Mouse (Mus musculus) lung, postnatal 36 days (tissue): ENCODE data around the gene Kif5a.
A peak's percentile ranks its signal among the peaks of the same experiment; 100 is the strongest.

Experiments
- DNase-seq: peaks from one replicate; pipeline ENCODE4 v3.0.0; 2022; ENCODE audit warnings: mixed read lengths

Gene Kif5a

DNA sequence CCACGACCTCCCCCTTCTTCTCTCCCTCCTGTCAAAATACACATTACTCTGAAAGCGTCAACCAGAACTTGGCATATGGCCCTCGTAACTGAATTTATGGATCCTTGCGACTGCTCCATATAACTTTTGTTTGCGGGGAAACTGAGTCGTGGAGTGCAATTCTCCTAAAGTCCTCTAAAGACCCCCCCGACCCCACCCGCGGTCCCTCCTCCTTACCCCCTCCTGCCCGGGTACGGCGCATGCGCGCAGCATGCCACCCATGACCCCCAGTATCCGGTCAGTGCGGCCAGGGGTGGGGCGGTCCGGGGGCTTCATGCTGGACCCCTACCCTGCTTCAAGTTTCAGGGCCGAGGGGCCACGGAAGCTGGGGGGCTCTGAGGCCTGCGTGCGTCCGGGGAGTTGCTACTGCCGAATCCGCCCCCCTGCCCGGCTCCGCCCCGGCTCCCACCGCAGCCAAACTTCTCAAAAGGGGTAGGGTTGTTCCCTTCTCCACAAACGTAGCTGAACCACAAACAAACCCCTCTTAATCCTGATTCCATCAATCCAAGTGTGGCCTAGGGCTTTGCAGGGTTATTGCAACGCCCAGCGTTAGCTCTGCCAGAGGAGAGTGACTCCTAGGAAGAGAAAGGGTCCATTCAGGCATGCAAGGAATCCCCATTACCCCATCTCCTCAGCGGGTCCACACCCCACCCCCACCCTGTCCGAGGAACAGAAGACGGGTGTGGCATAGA is 73.3 kb downstream of the Kif5a start, which contains the start of gene Arhgef25:
TSS of gene Arhgef25 (minus strand) at position 433 of the 731 bp plus-strand sequence.
- peak; percentile 44 for DNase-seq

DNA sequence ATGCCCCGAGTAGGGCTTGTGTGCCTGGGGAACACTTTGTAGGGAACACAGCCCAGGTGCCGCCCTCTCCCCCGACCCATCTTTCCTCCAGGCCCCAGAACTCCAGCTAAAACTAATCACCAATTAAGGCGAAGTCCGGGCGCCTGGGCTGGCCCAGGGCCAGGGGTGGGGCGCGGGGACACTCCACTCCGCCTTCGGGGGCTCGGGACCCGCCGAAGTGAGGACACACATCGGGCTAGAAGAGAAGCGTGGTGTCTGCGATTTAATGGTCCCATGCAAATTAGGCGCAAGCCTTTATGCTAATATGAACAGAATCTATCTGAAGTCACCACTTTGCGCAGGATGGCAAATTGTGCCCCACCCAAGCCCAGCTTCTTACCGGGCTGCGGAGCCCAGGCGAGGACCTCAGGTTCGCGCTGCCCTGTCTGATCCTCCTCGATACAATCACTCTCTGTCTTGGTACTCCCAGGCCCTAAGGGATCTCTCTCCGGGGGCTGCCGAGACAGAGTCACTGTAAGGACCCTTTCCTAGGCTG is 74.0 kb downstream of the Kif5a start:
- peak; percentile 41 for DNase-seq

DNA sequence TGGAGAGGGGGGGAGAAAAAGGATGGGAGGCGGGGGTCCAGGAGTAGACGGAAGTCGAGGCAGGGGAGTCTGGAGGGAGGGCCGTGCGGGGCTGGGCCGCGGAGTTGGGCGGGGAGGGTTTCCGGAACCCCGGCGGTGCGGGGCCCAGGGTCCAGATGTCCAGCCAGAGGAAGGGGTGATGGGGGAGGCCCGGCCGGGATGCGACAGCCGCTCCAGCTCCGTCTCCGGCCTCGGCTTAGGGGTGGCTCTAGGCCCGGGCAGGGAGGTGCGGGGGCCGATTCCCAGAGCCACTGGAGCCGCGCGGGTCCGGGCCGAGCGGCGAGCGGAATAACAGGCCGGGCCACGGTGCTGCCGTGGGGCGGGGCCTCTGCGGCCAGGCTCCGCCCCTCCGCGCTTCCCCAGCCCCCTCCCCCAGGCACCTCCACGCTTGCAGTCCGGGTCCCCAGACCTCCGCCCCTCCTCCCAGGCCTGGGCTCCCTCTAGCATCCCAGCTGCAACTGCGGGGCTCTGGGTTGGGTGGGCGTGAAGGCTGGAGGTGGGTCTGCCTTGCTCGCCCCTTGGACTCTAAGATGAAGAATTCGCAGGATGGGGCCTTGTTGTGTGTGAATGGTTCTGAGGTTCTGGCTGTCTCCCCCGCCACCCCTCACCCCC is 74.6 kb downstream of the Kif5a start:
- peak; percentile 30 for DNase-seq

DNA sequence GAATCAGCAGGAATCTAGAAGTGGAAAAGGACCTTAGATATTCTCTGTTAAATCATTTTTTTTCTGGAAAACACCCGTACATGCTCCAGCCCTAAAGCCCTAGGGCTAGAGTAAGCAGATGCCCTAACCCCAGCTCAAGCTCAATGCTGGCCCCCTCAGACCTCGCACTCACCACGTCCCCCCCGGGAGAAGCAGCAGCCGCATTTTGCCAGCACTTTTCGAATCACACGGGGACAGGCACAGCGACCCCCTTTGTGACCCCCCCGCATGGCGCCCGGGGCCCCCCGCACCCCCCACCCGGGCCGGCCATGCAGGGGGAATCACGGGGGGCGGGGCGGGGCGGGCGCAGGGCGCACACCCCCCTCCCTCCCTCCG is 75.1 kb downstream of the Kif5a start:
- no peak for DNase-seq

DNA sequence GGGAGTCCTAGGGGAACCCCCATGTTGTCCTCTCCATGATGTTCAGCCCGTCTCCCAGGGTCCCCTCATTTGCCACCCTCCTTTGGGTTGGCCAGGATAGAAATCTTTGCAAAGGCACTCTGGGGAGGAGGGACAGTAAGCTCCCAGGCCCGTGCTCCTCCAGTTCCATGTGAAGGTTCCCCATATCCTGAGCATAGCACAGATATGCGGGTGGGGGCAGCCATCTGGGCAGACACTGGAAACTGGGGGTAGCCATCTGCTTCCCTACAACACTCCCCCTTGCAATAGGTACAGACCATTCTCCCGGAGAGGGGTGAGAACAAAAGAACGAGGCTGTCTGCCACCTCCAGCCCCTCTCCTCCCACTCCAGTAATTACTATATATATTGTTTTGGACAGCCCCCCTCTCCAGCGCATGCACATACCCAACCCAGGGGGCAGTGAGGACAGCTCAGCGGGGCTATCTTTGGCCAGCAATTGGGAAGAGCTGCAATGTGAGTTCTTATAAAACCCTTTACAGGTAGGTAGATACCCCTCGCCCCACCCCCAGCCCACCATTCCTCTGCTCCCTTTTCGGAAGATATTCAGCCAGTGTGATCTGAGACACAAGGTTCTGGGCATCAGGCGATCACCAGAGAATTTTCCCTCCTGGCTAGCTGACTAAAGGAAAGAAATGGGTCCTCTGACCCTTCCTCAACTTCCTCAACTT is 75.6 kb downstream of the Kif5a start:
- no peak for DNase-seq

DNA sequence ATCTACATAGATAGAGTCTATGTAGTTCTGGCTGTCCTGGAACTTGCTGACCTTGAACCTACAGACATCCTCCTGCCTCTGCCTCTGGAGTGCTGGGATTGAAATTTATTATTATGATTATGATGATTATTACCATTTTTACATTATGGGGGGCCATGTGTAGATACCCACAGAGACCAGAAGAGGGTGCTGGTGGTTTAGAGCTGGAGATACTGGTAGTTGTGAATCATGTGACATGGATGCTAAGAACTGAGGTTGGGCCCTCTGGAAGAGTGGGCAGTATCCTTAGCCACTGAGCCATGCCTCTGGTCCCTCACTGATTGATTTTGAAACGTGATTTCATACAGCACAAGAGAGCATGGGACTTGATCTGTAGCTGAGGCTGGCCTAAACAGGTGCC is 76.7 kb downstream of the Kif5a start:
- no peak for DNase-seq

DNA sequence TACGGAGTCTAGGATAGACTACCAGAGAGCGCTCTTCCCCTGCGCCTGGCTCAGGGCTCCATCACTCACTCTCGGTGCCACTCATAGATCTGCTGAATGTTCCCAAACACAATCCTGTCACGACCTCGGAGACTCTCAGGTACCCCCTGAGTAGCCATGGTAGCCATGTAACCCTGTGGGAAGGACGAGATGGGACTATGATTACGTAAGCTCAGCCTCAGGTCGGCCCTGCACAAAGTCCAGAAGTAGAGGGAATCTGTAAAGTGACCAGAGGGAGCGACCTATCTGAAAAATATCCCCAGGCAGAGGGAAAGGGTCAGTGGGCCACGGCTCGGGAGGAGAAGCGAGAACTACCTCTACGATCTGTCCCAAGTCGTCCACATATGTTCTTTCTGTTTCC is 77.6 kb downstream of the Kif5a start:
- no peak for DNase-seq

DNA sequence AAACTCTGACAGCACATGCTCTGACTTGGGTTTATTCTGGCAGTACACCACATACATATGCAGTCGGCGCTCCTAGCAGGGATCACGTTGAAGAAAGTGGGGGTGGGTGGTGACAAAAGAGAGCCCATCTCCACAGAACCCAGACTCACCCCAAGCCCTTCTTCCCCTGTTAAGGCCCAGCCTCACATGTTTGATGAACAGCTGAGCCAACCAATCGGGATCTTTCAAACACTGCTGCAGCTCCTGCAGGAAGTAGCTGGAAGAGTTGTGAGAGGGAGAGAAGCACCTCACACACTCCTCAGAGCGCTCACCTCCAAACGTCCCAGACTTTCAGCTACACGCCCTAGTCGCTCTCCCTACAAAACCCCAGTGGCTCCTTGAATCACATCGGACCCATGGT is 78.0 kb downstream of the Kif5a start:
- no peak for DNase-seq

DNA sequence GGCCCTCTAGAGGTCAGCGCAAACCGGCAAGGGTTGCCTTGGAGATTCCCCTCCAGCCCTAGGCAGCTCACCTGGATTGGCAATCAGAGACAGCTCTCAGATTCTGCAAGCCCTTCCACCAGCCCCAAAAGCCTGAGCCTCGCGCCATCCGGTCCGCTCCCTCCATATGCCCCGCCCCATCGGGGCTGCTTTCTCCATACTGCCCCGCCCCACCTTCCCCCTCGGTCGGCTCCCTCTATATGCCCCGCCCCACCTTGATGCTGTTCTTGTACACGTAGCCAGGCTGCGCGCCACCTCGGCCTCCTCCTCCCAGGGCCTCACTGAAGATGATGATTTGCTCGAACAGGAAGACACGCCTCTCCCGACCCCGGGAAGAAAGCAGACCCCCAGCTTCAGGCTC is 79.4 kb downstream of the Kif5a start:
- no peak for DNase-seq

DNA sequence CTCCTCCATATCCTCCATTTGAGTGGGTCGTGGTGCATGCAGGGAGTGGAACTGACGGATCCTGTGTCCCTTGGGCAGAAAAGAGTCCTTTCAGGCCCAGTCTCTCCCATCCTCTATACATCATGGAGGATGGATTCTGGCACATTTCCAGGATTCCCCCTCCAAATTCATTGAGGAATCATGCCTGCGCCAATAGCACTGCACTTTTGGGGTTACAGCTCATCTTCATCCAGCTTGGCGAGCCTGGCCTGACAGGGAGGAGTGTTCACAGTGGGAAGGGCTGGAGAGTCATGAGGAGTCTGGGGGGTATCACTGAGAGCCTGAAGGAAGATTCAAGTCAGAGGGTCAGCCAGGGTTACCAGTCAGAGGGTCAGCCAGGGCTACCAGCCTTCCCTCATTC is 80.5 kb downstream of the Kif5a start:
- DNase-seq = no peak

DNA sequence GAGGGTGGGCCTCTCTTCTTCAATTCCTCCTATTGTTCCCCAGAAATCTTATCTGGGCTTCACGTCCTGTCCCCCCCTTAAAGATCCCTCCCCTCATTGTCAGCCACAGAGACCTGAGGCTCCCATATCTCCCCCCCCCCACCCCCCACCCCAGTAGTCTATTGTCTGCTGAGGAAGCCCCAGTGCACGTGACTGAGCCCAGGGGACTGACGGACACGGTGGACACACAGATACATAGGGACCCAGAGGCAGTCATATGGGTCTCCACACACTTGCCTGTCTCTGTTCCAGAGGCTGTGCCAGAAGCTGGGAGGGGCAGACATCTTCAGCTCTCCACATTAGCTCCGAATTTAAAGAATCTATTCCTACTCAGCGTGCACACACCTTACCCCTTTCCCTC is 81.6 kb downstream of the Kif5a start:
- no peak for DNase-seq

DNA sequence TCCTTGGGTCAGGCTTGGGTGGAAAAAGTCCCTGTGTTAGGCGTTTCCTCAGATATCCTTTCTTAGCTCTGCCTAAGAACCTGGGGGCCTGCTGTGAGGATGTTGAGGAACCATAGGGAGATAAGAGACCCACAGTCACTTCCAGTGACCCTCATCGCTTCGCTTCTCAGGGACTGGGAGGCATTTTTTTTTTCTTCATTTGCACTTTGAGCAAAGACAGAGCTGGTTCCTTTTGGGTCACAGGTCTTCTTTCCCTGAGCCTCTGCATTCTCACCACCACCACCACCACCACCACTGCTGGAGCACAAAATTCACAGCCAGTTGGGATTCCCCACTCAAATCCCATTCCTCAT is 82.5 kb downstream of the Kif5a start:
- DNase-seq = no peak

DNA sequence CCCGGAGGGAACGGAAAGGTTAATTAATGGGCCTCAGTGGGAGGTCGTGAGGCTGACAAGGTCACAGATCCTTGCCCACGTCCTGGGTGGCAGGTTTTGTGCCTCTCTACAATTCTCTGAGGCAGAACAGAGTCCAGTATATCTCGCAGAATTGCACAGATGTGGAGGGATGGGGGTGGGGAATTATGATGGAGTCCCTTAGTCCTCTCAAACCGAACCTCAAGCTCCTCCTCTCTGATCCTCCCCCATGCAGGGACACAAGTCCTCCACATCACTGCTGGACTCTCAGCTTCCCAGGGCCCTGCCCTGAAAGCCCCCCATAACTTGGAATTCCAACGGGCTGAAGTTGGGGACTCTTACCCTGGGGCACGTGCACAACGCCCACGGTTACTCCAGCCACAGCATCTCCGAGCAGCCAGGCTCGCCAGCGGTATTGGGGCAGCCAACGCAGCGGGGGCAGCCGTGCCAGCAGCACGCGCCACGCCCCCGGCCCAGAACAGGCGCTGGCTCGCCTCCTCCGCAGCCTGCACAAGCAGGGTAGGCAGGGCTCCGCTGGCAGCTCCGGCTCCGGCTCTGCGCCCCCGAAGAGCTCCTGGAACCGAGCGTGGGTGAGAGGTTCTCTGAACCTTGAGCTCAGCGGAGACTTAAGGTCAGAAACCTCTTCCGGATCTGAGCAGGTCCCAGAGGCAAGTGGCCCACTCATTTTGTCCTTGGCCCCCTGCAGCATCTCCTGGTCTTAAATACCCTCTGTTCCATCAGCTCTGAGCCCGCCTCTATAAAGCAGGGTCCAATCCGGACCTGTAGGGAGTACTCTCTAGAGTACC is 83.1 kb downstream of the Kif5a start, which contains the start of gene Slc26a10:
TSS of gene Slc26a10 (minus strand) at position 775 of the 824 bp plus-strand sequence.
- no peak for DNase-seq

DNA sequence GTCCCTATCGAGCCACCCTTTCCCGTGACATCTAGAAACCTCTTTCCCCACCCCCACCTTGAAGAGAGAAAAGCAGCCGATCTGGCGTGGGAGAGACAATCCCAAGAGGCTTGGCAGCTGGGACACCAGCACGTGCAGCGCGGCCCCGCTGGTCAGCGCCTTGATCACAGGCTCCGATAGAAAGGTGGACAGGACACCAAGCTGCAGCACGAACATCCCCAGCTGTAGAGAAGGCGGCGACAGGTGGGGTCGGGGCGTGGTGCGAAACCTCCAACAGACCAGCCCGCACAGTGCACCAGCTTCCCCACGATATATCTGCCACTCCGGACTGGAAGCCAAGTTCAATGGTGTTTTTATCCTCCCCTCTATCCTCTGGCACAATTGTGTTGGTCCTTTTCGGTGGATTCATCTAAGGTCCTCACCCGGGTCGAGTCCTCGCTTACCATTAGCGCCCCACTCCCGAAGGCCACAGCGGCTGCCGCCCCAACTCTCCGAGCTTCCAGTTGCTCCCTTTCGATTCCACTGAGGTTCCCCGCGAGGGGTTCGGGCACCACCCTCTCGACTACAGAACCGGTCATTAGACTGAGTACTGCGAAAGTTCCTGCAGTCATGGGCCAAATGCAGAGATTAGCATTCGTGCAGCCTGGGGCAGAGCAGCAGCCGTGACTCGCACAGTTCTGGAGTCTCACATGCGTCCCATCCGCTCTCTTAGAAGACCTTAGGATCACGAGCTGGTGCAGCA is 84.7 kb downstream of the Kif5a start:
- no peak for DNase-seq

DNA sequence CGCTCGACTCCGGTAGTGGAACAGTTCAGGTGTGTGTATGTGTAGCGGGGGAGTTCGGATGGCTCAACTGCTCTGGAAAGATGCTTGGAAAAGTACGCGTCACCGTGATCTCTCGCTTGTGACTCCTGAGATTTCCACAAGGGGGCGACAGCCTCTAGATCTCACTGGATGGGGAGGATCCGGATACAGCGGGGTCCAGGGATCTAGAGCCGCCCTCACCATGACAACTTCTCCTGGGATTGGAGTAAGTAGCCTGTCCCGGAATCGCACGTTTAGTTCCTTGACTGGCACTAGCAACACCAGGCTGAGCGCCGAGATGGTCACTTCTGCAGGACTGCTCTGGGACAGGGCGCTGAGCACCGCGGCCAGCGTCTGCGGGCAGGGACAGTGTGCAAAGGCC is 85.4 kb downstream of the Kif5a start:
- peak; percentile 85 for DNase-seq

DNA sequence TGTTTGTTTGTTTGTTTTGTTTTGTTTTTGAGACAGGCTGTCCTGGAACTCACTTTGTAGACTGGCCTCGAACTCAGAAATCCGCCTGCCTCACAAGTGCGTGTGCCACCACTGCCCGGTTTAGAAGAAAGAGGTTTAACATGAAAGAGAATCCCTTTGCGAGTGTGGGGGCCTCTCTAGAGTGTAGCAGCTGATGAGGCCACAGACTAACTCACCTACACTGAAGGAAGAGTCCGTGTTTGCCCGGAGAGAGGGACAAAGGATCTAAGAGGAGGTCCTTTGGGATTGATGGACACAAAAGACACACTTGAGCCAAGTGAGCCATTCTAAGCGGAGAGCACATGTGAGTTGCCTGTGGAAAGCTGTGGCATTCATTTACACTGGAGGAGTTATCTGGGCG is 85.9 kb downstream of the Kif5a start:
- no peak for DNase-seq

DNA sequence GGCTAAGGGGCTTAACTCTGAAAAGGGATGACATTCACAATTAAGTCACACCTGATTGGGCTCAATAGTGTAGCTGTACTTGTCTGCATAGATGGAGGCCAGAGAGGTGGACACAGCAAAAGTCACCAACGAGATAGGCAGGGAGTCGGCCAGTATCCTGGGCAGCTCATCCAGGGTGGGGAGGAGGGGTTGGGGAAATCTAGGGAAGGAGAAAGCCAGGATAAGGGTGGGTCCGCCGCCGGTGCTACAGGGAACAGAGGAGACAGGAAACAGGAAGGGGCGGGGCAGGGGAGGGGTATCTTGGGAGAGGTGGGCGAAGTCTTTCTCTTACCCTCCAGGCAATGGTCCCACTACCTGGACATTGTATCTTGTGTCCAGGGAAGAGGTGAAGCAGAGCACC is 86.4 kb downstream of the Kif5a start:
- DNase-seq = no peak

DNA sequence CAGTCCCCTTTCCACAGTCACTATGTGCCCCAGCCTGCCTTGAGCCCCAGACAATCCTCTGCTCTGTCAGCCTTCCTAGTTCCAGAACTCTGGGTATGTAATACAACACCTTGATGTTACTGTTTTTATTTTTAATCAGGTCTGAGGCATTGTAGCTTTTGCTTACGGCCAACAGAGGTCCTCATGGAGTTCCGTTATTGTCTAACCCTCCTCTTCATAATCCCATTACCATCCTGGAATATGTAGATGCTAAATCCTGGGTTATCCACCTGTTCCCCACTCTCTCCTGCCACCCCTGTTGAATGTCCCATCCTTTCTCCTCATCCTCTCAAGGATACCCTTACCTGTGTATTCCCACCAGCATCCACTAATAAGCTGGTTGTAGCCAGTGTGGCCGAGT is 86.9 kb downstream of the Kif5a start:
- DNase-seq = no peak
